Mouse (Mus musculus): ENCODE results near the gene Angptl8.

DNA sequence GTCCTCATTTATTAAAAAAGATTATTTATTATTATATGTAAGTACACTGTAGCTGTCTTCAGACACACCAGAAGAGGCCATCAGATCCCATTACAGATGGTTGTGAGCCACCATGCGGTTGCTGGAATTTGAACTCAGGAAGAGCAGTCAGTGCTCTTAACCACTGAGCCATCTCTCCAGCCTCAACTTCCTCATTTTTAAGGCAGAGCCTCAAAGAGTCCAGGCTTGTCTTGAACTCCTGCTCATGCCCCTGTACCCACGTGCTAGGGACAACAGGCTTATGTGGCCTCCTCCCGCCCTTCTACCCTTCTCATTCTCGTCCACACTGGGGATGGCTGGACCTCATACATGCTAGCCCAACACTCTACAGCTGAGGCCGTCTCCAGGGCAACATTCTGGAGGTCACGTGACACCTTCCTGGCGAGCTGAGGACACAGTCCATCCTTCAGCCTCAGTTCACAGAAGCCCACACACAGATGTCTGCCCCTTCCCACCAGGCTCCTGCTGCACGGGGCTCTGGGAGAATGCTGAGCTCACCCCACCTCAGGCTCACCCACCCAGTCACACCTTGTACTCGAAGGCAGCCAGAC lies 18.5 kb upstream of the Angptl8 start:
- TF ChIP-seq CTCF (IDR thresholded peaks at IDR 0.05; ENCODE audit: low read depth), result no peak
- TF ChIP-seq EP300 (IDR thresholded peaks at IDR 0.05; ENCODE audit: low read depth), result no peak

All from liver, postnatal 0 days (tissue).